In genomic region chr3:25675069-25675468, GRCm38 (mm10) we compare ENCODE assay signal across 9 mouse cellular contexts.
DNase-seq lines count a peak whose midpoint lies in the region; ATAC-seq and TF ChIP-seq lines count a peak whose summit lies in the region.
"Had no signal": no experiment of that assay in that cellular context is flagged by ENCODE, and none has a peak within 500 bp of the region (broad histone marks: within the 10 kb centered on the region; RNA-seq: fewer than 3 reads in every experiment).

No protein-coding gene starts in this region.

- no peaks in the 10 kb centered on the region for H3K4me1 ChIP-seq in lung, adult 2 months (ENCODE audit: control insufficient read depth, insufficient read depth, low read length)
- no peaks in the 10 kb centered on the region for H3K4me1 ChIP-seq in limb, embryonic 11.5 days (ENCODE audit: control insufficient read depth, insufficient read depth, low read length)
- H3K4me1 ChIP-seq: neural tube, embryonic 12.5 days had no signal

- no peak overlapping the region for H3K27ac ChIP-seq in limb, embryonic 11.5 days (replicated peaks; ENCODE audit: low read depth, low read length)
- H3K27ac ChIP-seq: neural tube, embryonic 12.5 days had no signal

- H3K9me3 ChIP-seq in limb, embryonic 11.5 days (ENCODE audit: control insufficient read depth, low read length) = no peaks in the 10 kb centered on the region
- H3K9me3 ChIP-seq: neural tube, embryonic 12.5 days had no signal

- H3K9ac ChIP-seq in limb, embryonic 11.5 days (ENCODE audit: low read length) = no peak overlapping the region
- H3K9ac ChIP-seq: neural tube, embryonic 12.5 days had no signal

- H3K27me3 ChIP-seq in limb, embryonic 11.5 days (ENCODE audit: control insufficient read depth, insufficient read depth, low read length) = no peaks in the 10 kb centered on the region
- H3K27me3 ChIP-seq: neural tube, embryonic 12.5 days had no signal

- WGBS in lung, adult 2 months = 56% methylated on average over 3 of the region's 3 CpGs
- WGBS in limb, embryonic 11.5 days = 59% methylated on average over 3 of the region's 3 CpGs

- no peak overlapping the region for H3K4me2 ChIP-seq in limb, embryonic 11.5 days (ENCODE audit: low read depth, severe bottlenecking)
- H3K4me2 ChIP-seq: neural tube, embryonic 12.5 days had no signal

- peak; percentile 26 to 38 for DNase-seq in adrenal gland, adult 18-20 months (ENCODE audit: low spot score in 2 of 2)
- DNase-seq in adrenal gland, adult 8-10 months = no peak
- DNase-seq in lung, adult 2 months = peak; percentile 20
- DNase-seq in lung, postnatal 25 days (ENCODE audit: low spot score) = no peak
- peak; percentile 34 for DNase-seq in cerebellum, adult 9-10 months
- DNase-seq in limb, embryonic 11.5 days (ENCODE audit: low spot score) = peak; percentile 57
- no peak for DNase-seq in T-cell, adult 2 months (ENCODE audit: low spot score)
- DNase-seq in layer of hippocampus, postnatal 14 days (ENCODE audit: low spot score in 2 of 2) = no peak

- H3K4me3 ChIP-seq in lung, adult 2 months (replicated peaks; ENCODE audit: extremely low read depth, low read depth, low read length) = no peak overlapping the region
- no peak overlapping the region for H3K4me3 ChIP-seq in limb, embryonic 11.5 days (ENCODE audit: low read depth, low read length)
- H3K4me3 ChIP-seq: neural tube, embryonic 12.5 days had no signal

- peak; percentile 68 for TF ChIP-seq CTCF in lung, adult 2 months (IDR thresholded peaks at IDR 0.05; ENCODE audit: insufficient read depth, low read length)

- no peaks in the 10 kb centered on the region for H3K36me3 ChIP-seq in limb, embryonic 11.5 days (ENCODE audit: control insufficient read depth, insufficient read depth, low read length)
- H3K36me3 ChIP-seq: neural tube, embryonic 12.5 days had no signal

- no peak for ATAC-seq in limb, embryonic 11.5 days (ENCODE audit: insufficient number of reproducible peaks, low FRiP score, low TSS enrichment, low read depth)

- no peak for TF ChIP-seq POLR2A in lung, adult 2 months (IDR thresholded peaks at IDR 0.05; ENCODE audit: borderline replicate concordance, extremely low read depth, low read depth, low read length)

Comparison
In these comparisons a context has a peak if more than half of its experiments do, and no peak if none do; other contexts are left out.
1. DNase-seq: peak in adrenal gland, adult 18-20 months (2 of 2), lung, adult 2 months (single experiment), cerebellum, adult 9-10 months (single experiment) and limb, embryonic 11.5 days (single experiment); none in adrenal gland, adult 8-10 months (single experiment), lung, postnatal 25 days (single experiment), T-cell, adult 2 months (single experiment) and layer of hippocampus, postnatal 14 days (0 of 2).